Mouse (Mus musculus) 416B (cell line): ENCODE data around the gene Olfr1197.

Source experiments
- DNase-seq: peaks from one replicate; pipeline ENCODE4 v3.0.0; 2011; ENCODE audit warnings: low read depth

The Olfr1197 gene

DNA sequence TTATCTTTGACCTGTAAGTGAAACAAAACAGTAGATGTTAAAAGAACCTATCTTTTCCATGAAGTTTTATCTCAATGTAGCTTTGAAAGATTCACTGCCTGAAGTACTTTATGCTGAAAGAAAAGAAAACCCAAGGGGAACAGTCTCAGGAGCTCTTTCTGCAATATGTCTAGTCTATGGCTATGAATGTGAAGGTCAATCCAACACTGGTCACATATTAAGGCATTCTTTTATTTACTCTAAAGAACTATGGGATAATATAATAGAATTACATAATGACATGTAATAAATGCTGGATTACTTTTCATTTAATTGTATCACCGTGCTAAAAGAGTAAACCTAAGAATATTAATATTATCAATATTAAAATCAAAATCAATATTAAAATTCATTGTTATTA is at the start of gene Olfr1197:
TSS of gene Olfr1197 (minus strand) at position 101 of the 400 bp plus-strand sequence.
- DNase-seq: no peak

DNA sequence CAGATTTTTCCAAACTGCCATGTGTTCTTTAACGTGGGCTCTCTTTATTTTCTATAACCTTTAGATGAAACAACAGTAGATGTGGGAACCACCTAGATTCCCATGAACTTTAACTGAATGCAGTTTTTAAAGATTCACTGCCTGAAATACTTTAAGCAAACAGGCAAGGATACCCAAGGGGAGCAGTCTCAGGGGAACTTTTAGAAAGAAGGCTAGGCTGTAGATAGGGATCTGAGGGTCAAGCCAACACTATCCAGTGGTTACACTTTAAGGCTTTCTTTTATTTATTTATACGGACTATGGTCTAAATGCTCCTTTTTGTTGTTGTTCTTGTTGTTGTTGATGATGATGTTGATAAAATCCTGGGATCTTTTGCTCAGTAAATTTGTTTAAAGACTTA is 38.2 kb upstream of the Olfr1197 start, which contains the start of gene Olfr1200:
TSS of gene Olfr1200 (minus strand) at position 101 of the 400 bp plus-strand sequence.
- no peak for DNase-seq

DNA sequence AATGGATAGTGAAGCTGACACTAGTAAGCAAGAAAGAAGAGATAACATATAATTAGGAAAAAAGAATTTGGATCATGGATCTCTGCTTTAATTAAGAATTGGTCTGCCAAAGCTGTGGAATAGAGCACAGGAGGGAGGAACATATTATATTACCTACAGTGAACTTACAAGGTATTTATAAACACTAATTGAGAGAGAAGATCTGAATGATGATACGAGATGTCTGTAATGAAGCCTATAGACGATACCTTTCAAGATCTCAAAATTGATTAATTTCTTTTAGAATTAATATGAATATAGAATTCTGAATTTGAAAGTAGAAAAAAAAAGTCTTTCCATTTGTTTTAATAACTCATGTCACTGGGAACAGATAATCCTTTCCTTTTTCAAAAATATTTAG is 28.2 kb upstream of the Olfr1197 start, which contains the start of gene Olfr1199:
TSS of gene Olfr1199 (minus strand) at position 101 of the 400 bp plus-strand sequence.
- no peak for DNase-seq

DNA sequence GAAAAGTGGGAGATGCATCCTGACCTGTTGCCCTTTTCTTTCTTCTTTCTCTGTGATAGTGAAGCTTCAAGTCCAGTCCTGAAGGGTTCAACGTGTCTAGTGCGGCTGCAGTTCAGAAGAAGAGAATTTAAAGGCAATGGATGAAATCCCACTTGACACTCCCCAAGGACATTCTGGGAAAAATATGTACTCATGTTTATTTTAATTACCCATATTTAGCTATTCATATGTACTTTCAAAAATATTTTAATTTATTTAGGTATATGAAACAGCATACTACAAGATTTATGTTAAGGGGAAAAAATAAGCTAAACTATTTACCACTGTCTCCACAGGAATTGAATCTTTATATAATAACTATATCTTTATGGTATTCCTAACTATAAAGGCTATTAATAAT is 19.1 kb upstream of the Olfr1197 start, which contains the start of gene Olfr1198:
TSS of gene Olfr1198 (minus strand) at position 101 of the 400 bp plus-strand sequence.
- DNase-seq: no peak

DNA sequence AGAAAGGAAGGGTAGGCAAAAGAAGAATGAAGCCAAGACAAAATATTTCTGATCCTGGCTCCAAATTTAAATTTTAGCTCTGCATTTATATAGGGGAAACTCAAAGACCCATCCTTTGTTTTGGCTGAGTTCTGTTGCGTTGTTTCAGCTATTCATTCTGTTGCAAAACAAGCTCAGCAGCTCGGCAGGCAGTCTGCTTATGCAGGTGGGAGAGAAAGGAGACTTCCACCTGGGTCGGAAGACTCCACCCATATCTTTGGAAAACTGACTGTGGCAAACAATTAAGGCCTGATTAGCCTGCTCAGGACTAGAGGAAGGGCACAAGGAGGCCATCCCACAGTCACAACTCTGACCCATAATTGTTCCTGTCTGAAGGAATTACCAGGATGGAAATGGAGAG is 11.2 kb upstream of the Olfr1197 start:
- no peak for DNase-seq

DNA sequence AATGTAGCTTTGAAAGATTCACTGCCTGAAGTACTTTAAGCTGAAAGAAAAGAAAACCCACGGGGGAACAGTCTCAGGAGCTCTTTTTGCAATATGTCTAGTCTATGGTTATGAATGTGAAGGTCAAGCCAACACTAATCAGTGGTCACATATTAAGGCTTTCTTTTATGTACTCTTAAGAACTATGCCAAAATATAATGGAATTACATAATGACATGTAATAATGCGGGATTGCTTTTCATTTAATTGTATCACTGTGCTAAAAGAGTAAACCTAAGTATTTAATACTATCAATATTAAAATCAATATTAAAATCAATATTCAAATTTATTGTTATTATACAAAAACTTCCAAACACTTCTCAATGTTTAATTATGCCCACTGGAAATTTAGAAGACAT is 27.7 kb downstream of the Olfr1197 start, which contains the start of gene Olfr1196:
TSS of gene Olfr1196 (minus strand) at position 101 of the 400 bp plus-strand sequence.
- no peak for DNase-seq

DNA sequence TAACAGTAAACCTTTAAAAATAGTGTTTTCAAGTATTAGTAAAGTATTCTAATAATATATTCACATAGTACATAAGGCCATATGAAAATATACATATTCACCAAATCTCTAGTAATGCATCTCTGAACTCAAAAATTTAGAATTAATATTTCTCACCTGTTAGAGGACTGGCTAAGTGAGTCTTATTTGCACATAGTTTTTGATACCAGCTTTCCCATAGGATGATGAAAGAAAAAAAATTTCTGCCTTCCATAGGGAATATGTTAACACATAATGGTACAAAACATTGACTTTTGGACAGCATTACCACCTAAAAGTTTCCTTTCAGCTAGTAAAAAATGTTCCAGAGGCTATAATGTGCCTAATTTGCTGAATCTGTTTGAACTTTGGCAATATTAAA is 43.1 kb downstream of the Olfr1197 start, which contains the start of gene Olfr1195:
TSS of gene Olfr1195 (minus strand) at position 101 of the 400 bp plus-strand sequence.
- no peak for DNase-seq
